Mouse (Mus musculus) adrenal gland, postnatal 10 days (tissue): Measurements from ENCODE around the gene Atad1. TPM values are rescaled to one million over a fixed set of nuclear protein-coding genes. Genes with fewer than 3 reads are reported as not detected.
"Not testable (repeated sequence)": the region's sequence is repeated elsewhere in the genome, so short reads cannot be mapped to it uniquely, and the experiment has no call there.

Experiments
- DNase-seq: peaks from one replicate; pipeline ENCODE4 v3.0.0; 2021; ENCODE audit warnings: mixed read lengths
- total RNA-seq, 2 experiments: library from RNA; stranded (reverse); gene quantifications; 2 replicates each; pipeline ENCODE4 v1.2.3; 2021

Atad1 gene
- total RNA-seq, 2 experiments from 2014 or later = 60.0 to 65.8 TPM

GRCm38 (mm10) chr19:32680894-32681293 is 58.7 kb downstream of the Atad1 start:
- peak; percentile 7 for DNase-seq

DNA sequence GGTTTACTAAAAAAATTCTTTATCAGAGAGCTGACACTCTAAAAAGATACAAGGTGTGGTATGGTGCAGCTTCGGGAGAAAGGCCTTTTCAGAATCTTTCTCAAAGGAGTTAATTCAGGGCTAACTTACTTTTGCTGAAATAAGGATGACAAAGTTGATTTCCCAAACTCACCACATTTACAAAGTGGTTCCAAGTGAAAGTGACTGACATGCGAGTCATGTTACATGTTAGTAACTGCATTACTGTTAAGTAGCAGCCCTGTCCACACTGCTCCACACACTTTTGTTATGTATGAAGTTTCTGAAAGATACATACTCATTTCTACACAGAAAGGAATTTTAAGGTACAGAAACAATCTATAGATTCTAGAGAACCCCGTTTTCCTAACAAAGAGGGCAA is 63.8 kb downstream of the Atad1 start:
- DNase-seq = no peak

GRCm38 (mm10) chr19:32667830-32668229 is 71.8 kb downstream of the Atad1 start:
- DNase-seq = not testable (repeated sequence)

- DNase-seq = no peak
Measured at GRCm38 (mm10) chr19:32665243-32665642, 74.3 kb downstream of the Atad1 start.

DNA sequence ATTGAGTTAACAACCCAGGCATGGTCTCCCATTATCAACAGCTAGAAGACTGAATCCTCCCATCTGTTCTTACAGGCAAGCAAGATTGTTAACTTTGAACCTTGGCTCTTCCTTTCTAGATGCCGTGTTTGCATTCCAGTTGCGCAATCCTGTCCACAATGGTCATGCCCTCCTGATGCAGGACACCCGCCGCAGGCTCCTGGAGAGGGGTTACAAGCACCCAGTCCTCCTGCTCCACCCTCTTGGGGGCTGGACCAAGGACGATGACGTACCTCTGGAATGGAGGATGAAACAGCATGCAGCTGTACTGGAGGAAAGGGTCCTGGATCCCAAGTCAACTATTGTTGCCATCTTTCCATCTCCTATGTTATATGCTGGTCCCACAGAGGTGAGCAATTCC is 76.7 kb downstream of the Atad1 start:
- DNase-seq = no peak

DNA sequence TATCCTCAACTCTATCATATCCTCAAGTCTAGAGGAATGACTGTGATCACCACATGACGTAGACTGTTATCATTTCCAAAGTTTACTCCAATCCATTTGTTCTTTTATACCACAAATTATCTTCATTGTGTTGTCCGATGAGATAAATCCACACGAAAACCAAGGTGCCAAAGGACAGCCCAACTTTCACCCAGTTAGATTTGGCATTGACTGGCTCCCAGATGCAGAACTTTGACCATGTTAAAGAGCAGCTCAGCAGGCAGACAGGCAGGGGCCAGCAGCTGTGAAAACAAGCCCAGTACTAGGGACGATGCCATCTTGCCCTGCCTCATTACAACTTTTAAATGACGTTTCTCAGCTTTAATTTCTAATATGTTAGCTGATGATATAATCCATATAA is 80.2 kb downstream of the Atad1 start:
- DNase-seq = no peak

DNA sequence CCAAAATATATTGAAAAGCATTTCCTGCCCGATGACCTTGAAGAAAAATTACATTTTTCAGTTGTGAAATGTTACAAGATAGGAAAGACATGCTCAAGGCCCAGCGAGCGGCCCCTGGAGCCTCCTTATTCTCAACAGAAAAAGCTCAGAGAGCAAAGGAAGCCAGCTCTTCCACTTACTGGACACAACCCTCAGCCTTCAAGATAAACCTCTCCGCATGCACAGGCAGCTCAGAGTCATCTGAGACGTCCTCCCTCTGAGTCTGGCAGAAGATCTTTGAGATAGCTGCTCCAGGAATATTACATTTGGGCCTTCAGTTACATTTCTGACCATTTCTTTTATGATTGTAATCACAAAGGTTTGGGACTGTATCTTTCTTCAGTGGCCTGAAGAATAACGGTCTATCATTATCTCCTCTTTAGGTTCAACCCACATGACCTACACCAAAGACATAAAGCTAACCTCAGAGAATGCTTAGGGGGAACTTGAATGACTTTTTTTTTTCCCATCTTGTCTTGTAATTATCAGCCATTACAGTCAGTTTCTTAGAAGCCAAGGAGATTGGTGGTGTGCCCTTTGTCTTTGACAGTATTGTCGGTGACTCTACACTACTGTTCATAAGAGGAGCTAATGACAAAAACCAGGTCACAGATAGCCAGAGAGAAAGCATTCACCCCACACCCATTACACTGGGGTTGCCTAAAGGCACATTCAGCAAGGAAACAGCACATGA is 85.8 kb downstream of the Atad1 start:
- DNase-seq = peak; percentile 25

GRCm38 (mm10) chr19:32653122-32653521 is 86.5 kb downstream of the Atad1 start:
- DNase-seq = peak; percentile 9

DNA sequence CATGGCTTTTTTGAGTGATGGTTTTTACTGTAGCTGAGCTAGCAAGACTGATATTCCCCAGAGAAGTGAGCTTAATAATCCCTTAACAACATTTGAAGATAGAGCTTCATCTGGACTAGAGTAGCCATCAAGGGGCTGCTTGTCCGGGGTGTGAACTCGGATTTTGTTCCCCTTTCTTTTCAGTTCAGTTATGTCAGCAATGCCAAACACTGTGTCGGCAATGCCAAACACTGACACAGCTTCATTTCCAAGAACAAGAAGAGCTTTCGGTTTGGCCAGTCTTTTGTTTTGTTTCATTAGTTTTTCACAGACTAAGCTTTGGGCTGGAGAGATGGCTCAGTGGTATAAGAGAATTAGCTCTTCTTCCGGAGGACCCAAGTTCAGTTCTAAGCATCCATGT is 88.5 kb downstream of the Atad1 start:
- no peak for DNase-seq

DNA sequence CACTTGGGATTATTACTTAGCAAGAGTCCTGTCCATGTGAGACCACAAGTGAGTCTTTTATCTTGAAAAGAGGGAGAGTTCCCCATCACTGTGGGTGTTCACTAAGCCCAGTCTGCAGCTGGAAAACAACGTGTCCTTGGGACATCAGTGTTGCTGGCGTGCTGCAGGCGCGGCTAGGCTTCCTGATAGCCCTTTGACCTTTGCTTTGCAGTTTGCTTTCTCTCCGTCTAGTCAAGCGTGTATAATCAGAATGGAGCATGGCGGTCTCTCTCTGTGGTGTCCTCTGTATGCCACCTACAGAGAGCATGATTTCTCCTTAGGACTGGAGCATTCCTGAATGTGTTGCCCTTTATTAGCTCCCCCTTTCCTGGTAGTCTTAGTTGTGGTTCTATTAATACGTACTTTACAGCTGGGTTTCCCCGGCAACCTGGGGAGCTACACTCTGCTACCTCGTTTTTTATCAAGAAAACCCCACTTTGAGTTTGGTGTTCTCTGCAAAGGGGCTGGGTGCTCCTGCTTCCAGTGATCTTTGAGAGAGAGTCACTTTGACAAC is 91.5 kb downstream of the Atad1 start:
- peak; percentile 22 for DNase-seq

GRCm38 (mm10) chr19:32646382-32646781 is 93.2 kb downstream of the Atad1 start:
- no peak for DNase-seq

DNA sequence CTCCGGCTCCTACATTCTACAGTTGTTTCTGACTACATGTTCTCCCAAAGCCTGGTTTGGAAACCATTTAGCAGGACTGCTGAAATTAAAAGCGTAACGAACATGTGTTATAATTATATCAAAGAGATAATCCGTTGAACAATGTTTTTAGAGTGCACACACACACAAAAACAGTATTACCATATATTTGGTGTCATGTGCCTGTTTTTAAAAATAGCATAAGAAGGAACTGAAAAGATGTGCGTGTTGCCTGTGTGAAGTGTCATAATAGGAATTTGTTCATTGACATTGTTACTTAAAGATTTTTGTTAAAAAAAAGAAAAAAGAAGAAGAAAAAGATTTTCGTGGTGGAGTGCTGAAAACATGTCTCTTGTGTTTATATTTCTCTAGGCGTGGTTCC is 93.6 kb downstream of the Atad1 start:
- no peak for DNase-seq

DNA sequence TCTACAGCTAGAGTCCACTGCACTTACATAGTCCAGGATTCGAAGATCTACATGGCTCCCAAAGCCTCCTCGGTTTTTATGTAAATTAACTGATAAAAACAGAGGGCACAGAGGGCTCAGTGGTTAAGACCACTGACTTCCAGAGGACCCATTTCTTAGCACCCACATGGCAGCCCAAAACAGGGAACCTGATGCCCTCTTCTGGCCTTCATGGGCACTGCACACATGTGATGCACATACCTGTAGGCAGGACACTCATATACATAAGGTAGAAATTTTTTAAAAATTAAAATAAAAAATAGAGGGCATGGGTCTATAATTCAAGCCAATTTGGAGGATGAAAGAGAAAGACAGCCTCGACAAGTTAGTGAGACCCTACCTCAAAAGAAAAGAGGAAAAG is 95.9 kb downstream of the Atad1 start:
- no peak for DNase-seq

GRCm38 (mm10) chr19:32641995-32642394 is 97.6 kb downstream of the Atad1 start:
- DNase-seq = no peak

DNA sequence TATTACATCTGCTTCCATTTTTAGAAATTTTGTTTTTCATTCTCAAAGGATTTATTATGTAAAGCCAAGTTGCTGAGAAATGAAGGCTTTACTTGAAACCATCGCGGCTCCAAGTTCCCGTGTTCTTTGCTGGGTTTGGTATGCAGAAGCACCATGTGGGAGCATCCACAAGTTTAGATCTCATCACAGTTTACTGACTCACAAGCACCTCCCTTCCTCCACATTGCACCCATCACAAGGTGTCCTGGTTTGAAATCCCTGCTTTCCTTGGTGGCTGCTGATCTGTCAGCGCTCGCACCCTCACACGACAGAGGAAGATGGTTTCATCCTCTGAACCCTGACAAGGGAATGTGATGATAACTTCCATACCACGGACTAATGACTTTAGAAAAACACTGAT is 98.1 kb downstream of the Atad1 start:
- DNase-seq = no peak

DNA sequence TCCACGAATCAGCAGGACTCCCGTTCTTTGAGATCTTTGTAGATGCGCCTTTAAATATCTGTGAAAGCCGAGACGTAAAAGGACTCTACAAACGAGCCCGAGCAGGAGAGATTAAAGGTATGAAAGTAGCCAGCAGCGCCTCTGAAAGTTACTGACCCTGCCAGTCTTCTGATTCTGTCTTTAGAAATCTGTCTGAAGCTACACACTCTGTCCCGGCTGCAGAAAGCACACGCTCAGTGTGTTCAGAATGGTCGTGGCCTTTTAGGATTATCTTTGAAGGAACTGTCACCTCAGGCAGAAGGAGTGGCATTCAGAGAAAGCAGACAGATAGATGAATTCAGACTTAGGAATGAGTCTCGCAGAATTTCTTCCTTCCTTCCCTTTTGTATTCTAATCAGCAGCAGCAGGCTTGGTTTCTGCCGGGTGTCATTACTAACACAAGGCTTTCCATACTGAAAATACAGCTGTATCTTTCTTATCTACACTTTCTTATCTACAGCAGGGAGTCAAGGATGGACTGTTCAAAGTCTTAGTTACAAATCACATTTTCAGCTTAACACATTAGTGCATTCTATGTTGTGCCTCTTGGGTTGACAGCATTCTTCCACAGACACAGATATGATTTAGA is 101.2 kb downstream of the Atad1 start:
- DNase-seq = no peak

- peak; percentile 44 for DNase-seq
Measured at GRCm38 (mm10) chr19:32637357-32638275, 102.0 kb downstream of the Atad1 start.

GRCm38 (mm10) chr19:32634916-32635315 is 104.7 kb downstream of the Atad1 start:
- no peak for DNase-seq

- no peak for DNase-seq
Measured at GRCm38 (mm10) chr19:32628572-32629132, 110.9 kb downstream of the Atad1 start.

GRCm38 (mm10) chr19:32627631-32628030 is 112.0 kb downstream of the Atad1 start:
- no peak for DNase-seq

- DNase-seq = no peak
Measured at GRCm38 (mm10) chr19:32626768-32627331, 112.7 kb downstream of the Atad1 start.

- no peak for DNase-seq
Measured at GRCm38 (mm10) chr19:32622142-32622541, 117.4 kb downstream of the Atad1 start.
